Mouse (Mus musculus) heart, adult 2 months (tissue): ENCODE data around the gene Tmem214. TPM values are rescaled to one million over a fixed set of nuclear protein-coding genes. Genes with fewer than 3 reads are reported as not detected.

Experiments used
- DNase-seq, 2 experiments: peaks; one replicate each; pipeline ENCODE4 v3.0.0; 2021
- H3K27ac ChIP-seq: fragments of 200-600 bp; 2 replicates; pipeline ENCODE4 v1.8.1; 2022
- H3K27me3 ChIP-seq: fragments of 200-500 bp; 2 replicates; pipeline ENCODE4 v1.6.1; 2012; ENCODE audit warnings: mild to moderate bottlenecking, low read length, inconsistent platforms, mixed read lengths; ENCODE audit not compliant: control insufficient read depth, insufficient read depth
- H3K36me3 ChIP-seq: fragments of 200-500 bp; 2 replicates; pipeline ENCODE4 v1.6.1; 2012; ENCODE audit warnings: low read length, inconsistent platforms; ENCODE audit not compliant: control insufficient read depth, insufficient read depth
- H3K4me1 ChIP-seq: fragments of 200-500 bp; 2 replicates; pipeline ENCODE4 v1.6.1; 2011; ENCODE audit warnings: low read length; ENCODE audit not compliant: control insufficient read depth, insufficient read depth
- H3K4me3 ChIP-seq: fragments of 200-600 bp; 2 replicates; pipeline ENCODE4 v1.8.1; 2022
- H3K79me2 ChIP-seq: fragments of 200-500 bp; replicated peaks from 2 replicates; pipeline ENCODE4 v1.6.1; 2012; ENCODE audit warnings: mild to moderate bottlenecking, inconsistent platforms, low read length, moderate library complexity, mixed read lengths; ENCODE audit not compliant: control insufficient read depth, insufficient read depth
- H3K9ac ChIP-seq: fragments of 200-500 bp; 2 replicates; pipeline ENCODE4 v1.6.1; 2012; ENCODE audit warnings: low read depth, mild to moderate bottlenecking, control low read depth, inconsistent platforms, low read length, mixed read lengths
- CTCF ChIP-seq: fragments of 200-600 bp; IDR thresholded peaks from 2 replicates; pipeline ENCODE4 v1.8.1; 2022; ENCODE audit warnings: antibody characterized with exemption, mild to moderate bottlenecking, moderate library complexity
- EP300 ChIP-seq: fragments of 200-500 bp; IDR thresholded peaks from 2 replicates; pipeline ENCODE4 v1.6.1; 2011; ENCODE audit warnings: low read depth, low read length, control low read depth; ENCODE audit not compliant: insufficient read depth
- POLR2A ChIP-seq: fragments of 200-500 bp; IDR thresholded peaks from 2 replicates; pipeline ENCODE4 v1.6.1; 2011; ENCODE audit warnings: mild to moderate bottlenecking, low read depth, low read length, control low read depth; ENCODE audit not compliant: insufficient read depth
- WGBS: fragments of 180-500 bp; shearing (Covaris S2); methylation state at CpG from one replicate; pipeline ENCODE4 v1.1.7; 2018; 5-methylcytosine and 5-hydroxymethylcytosine counted together
- intact Hi-C: fragments of 180-260 bp; cut with DNase I; formaldehyde crosslinking; loops from one replicate; pipeline ENCODE4 v1.15.1; 2025
- polyA plus RNA-seq: library from polyadenylated mRNA; depleted of rRNA; stranded (reverse); fragments of >200 nt; gene quantifications from 2 replicates; pipeline ENCODE4 v1.2.3, GENCODE M21; 2012
- total RNA-seq, 2 experiments: library from RNA; stranded (reverse); gene quantifications; 2 replicates each; pipeline ENCODE4 v1.2.3; 2021

Tmem214 gene
- total and polyA plus RNA-seq, 3 experiments, result 34.7 to 55.7 (median 37.5) TPM

DNA sequence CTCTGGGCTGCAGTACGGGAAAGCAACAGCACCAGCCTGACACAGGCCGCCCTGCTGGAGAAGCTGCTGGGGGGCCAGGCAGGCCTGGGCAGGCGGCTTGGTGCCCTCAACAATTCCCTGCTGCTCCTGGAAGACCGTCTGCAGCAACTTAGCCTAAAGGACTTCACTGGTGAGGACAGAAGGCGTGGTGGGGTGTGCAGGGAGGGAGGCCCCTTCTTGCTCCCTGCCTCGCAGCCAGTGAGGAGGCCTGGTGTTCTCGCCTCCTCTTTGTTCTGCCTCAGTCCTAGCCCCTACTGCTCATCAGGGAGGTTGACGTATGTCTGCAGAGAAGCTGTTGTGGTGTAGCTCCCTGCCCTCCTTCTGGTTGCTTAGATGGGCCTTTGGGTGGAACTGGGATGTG lies 50.9 kb downstream of the Tmem214 start:
- Histone ChIP-seq H3K79me2 (no peaks in the 10 kb centered on the region), H3K36me3 (no peaks in the 10 kb centered on the region), H3K4me3 (no peak overlapping the region), H3K9ac (no peak overlapping the region), H3K27ac (no peak overlapping the region; the same call in 1 of the 2 replicates), H3K27me3 (no peaks in the 10 kb centered on the region), H3K4me1 (peaks cover 20% of the 10 kb centered on the region)
- 96% methylated on average over 8 of the region's 8 CpGs for WGBS
- TF ChIP-seq POLR2A, result no peak
- no peak for TF ChIP-seq CTCF
- no peak for TF ChIP-seq EP300
- intact Hi-C loops, result loop anchor here (5.0 kb wide), 1 partner anchor 106 kb away; the partner anchor contains the start of gene Mapre3
- no peak for DNase-seq

GRCm38 (mm10) chr5:30919831-30920614 lies 52.2 kb downstream of the Tmem214 start:
- 75% methylated on average over 11 of the region's 11 CpGs for WGBS
- intact Hi-C loops, result loop anchor here (5.0 kb wide), 3 partner anchors 42 to 127 kb away; partner anchors contain the start of genes Atraid, Mapre3, Preb and Slc5a6

DNA sequence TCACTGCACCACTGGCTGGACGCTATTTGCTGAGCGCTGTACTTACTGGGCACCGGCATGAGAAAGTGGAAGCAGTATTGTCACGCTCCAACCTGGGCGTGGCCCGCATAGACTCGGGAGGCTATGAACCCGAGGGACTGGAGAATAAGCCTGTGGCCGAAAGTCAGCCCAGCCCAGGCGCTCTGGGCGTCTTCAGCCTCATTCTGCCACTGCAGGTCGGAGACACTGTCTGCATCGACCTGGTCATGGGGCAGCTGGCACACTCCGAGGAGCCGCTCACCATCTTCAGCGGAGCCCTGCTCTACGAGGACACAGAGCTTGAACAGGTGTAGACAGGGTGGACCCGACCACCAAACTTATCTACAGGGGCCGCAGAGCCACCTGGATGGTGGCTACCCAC lies 52.8 kb downstream of the Tmem214 start:
- peak overlapping the region; percentile 84 for H3K27ac ChIP-seq
- intact Hi-C loops, result loop anchor here (5.0 kb wide), 2 partner anchors 42 to 127 kb away; partner anchors contain the start of genes Atraid, Preb and Slc5a6

More at GRCm38 (mm10) chr5:30919831-30920614, 52.2 kb downstream of the Tmem214 start:
- H3K79me2 ChIP-seq, result no peaks in the 10 kb centered on the region
- no peak overlapping the region; the same call in 1 of the 2 replicates for H3K27ac ChIP-seq
- H3K4me3 ChIP-seq, result no peak overlapping the region
- no peaks in the 10 kb centered on the region for H3K27me3 ChIP-seq
- TF ChIP-seq POLR2A, result no peak
- no peak for TF ChIP-seq CTCF
- TF ChIP-seq EP300, result no peak
- H3K4me1 ChIP-seq, result peaks cover 12% of the 10 kb centered on the region
- H3K36me3 ChIP-seq, result no peaks in the 10 kb centered on the region
- no peak for DNase-seq
- H3K9ac ChIP-seq, result no peak overlapping the region

GRCm38 (mm10) chr5:30921256-30922033 lies 53.6 kb downstream of the Tmem214 start, which contains the start of gene Khk:
Gene Khk, plus strand, starts transcription at chr5:30921431.
- WGBS, result 2% methylated on average over 40 of the region's 40 CpGs
- peak within 1 kb of the TSS; percentile 71 for H3K4me3 ChIP-seq
- peak within 1 kb of the TSS; percentile 84 for H3K27ac ChIP-seq
- no peak; the same call in 1 of the 2 replicates for TF ChIP-seq EP300
- TF ChIP-seq CTCF, result peak; percentile 81
- peak; percentile 91 for TF ChIP-seq POLR2A
- DNase-seq, result peak; percentile 91 to 94
- H3K27me3 ChIP-seq, result no peaks in the 10 kb centered on the region
- peaks cover 6% of the 10 kb centered on the region for H3K4me1 ChIP-seq
- no peaks in the 10 kb centered on the region for H3K79me2 ChIP-seq
- H3K9ac ChIP-seq, result peak within 1 kb of the TSS; percentile 47
- no peaks in the 10 kb centered on the region for H3K36me3 ChIP-seq
- intact Hi-C loops, result loop anchor here (5.0 kb wide), 2 partner anchors 41 to 126 kb away; partner anchors contain the start of genes Atraid, Preb and Slc5a6

More for the DNA sequence above, 52.8 kb downstream of the Tmem214 start:
- Histone ChIP-seq H3K4me1 (peaks cover 7% of the 10 kb centered on the region), H3K79me2 (no peaks in the 10 kb centered on the region), H3K27me3 (no peaks in the 10 kb centered on the region), H3K36me3 (no peaks in the 10 kb centered on the region), H3K4me3 (no peak overlapping the region), H3K9ac (no peak overlapping the region)
- peak; percentile 56 for DNase-seq
- TF ChIP-seq EP300 (no peak), POLR2A (no peak), CTCF (no peak)
- WGBS, result 68% methylated on average over 19 of the region's 19 CpGs

DNA sequence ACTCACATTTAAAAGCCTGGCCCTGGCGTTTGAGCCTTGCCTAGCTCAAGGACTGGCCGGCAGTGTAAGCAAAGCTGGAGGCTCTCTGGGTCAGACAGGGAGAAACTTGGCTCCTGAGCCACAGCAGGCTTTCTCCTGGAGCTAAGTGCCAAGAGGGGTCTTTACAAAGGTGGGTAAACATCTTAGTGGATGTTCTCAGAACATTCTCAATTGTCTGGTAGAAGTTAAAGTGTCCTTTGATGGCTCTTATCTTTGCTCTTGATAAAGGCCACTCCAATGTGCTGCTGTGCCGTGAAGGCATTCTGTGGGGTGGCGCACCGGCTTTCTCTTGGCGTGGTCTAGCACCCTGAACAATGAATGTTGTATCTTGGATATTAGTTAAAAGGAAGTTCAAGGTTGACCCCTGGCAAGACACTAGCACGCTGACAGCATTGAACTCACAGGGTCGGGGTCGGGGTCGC lies 54.8 kb downstream of the Tmem214 start:
- intact Hi-C loops, result loop anchor here (5.0 kb wide), 2 partner anchors 40 to 125 kb away; partner anchors contain the start of genes Atraid, Preb and Slc5a6
- Histone ChIP-seq H3K27ac (no peak overlapping the region; the same call in 1 of the 2 replicates), H3K79me2 (no peaks in the 10 kb centered on the region), H3K4me1 (peaks cover 1% of the 10 kb centered on the region), H3K36me3 (no peaks in the 10 kb centered on the region), H3K27me3 (no peaks in the 10 kb centered on the region), H3K4me3 (no peak overlapping the region), H3K9ac (no peak overlapping the region)
- DNase-seq, result no peak
- WGBS, result 51% methylated on average over 10 of the region's 10 CpGs
- TF ChIP-seq EP300, result no peak
- TF ChIP-seq POLR2A, result no peak
